Mouse (Mus musculus): ENCODE results near the gene Klf3. TPM values are rescaled to one million over a fixed set of nuclear protein-coding genes. Genes with fewer than 3 reads are reported as not detected.

Klf3 gene
- polyA plus RNA-seq, 2 experiments: 34.2 to 69.8 TPM

GRCm38 (mm10) chr5:64821964-64822363 lies 18.8 kb downstream of the Klf3 start:
- H3K4me2 ChIP-seq (ENCODE audit: low read depth): no peak overlapping the region
- TF ChIP-seq CTCF (IDR thresholded peaks at IDR 0.05; ENCODE audit: low read depth) (no peak), EP300 (IDR thresholded peaks at IDR 0.05; ENCODE audit: low read depth) (no peak)
- peaks cover 100% of the 10 kb centered on the region for H3K36me3 ChIP-seq (replicated peaks; ENCODE audit: control insufficient read depth, insufficient read depth, low read depth)
- ATAC-seq (ENCODE audit: insufficient read depth) (no peak), DNase-seq (ENCODE audit: low read depth in 3 of 3, low spot score in 3 of 3) (no peak)
- H3K27ac ChIP-seq: no peak overlapping the region
- peaks cover 2 to 8% of the 10 kb centered on the region in 2 experiments; a peak in 2 of 4 replicates for H3K4me1 ChIP-seq (replicated peaks; ENCODE audit: control insufficient read depth in 2 of 2, insufficient read depth in 2 of 2, low read length in 1 of 2)
- no peak overlapping the region for H3K9ac ChIP-seq (replicated peaks)
- H3K27me3 ChIP-seq (ENCODE audit: control insufficient read depth, insufficient read depth, low read length): no peaks in the 10 kb centered on the region
- 92% methylated on average over 24 of the region's 24 CpGs for WGBS (ENCODE audit: insufficient replicate concordance)
- no peak overlapping the region for H3K4me3 ChIP-seq (ENCODE audit: insufficient read depth in 1 of 2, low read depth in 2 of 2, low read length in 2 of 2)
- no peaks in the 10 kb centered on the region for H3K9me3 ChIP-seq (ENCODE audit: control insufficient read depth, low read length)

- Histone ChIP-seq H3K27ac (no peak overlapping the region), H3K9me3 (ENCODE audit: control insufficient read depth, low read length) (no peaks in the 10 kb centered on the region), H3K4me2 (ENCODE audit: low read depth) (no peak overlapping the region), H3K27me3 (ENCODE audit: control insufficient read depth, insufficient read depth, low read length) (no peaks in the 10 kb centered on the region), H3K4me1 (replicated peaks; ENCODE audit: control insufficient read depth in 2 of 2, insufficient read depth in 2 of 2, low read length in 1 of 2) (peaks cover 2 to 8% of the 10 kb centered on the region in 2 experiments; a peak in 2 of 4 replicates), H3K36me3 (replicated peaks; ENCODE audit: control insufficient read depth, insufficient read depth, low read depth) (peaks cover 100% of the 10 kb centered on the region), H3K4me3 (ENCODE audit: insufficient read depth in 1 of 2, low read depth in 2 of 2, low read length in 2 of 2) (no peak overlapping the region), H3K9ac (replicated peaks) (no peak overlapping the region)
- DNase-seq (ENCODE audit: low read depth in 3 of 3, low spot score in 3 of 3): no peak
- no peak for ATAC-seq (ENCODE audit: insufficient read depth)
- TF ChIP-seq CTCF (IDR thresholded peaks at IDR 0.05; ENCODE audit: low read depth): no peak
- no peak for TF ChIP-seq EP300 (IDR thresholded peaks at IDR 0.05; ENCODE audit: low read depth)
- 95% methylated on average over 11 of the region's 11 CpGs for WGBS (ENCODE audit: insufficient replicate concordance)
These were observed 20.2 kb downstream of the Klf3 start for GRCm38 (mm10) chr5:64823431-64823830.

GRCm38 (mm10) chr5:64824765-64825164 lies 21.6 kb downstream of the Klf3 start:
- Histone ChIP-seq H3K4me3 (ENCODE audit: insufficient read depth in 1 of 2, low read depth in 2 of 2, low read length in 2 of 2) (no peak overlapping the region), H3K9me3 (ENCODE audit: control insufficient read depth, low read length) (no peaks in the 10 kb centered on the region), H3K4me2 (ENCODE audit: low read depth) (no peak overlapping the region), H3K36me3 (replicated peaks; ENCODE audit: control insufficient read depth, insufficient read depth, low read depth) (peaks cover 100% of the 10 kb centered on the region), H3K27ac (no peak overlapping the region), H3K9ac (replicated peaks) (no peak overlapping the region), H3K27me3 (ENCODE audit: control insufficient read depth, insufficient read depth, low read length) (no peaks in the 10 kb centered on the region), H3K4me1 (replicated peaks; ENCODE audit: control insufficient read depth in 2 of 2, insufficient read depth in 2 of 2, low read length in 1 of 2) (peaks cover 2 to 7% of the 10 kb centered on the region in 2 experiments; a peak in 1 of 4 replicates)
- DNase-seq (ENCODE audit: low read depth in 3 of 3, low spot score in 3 of 3) (no peak), ATAC-seq (ENCODE audit: insufficient read depth) (no peak)
- TF ChIP-seq EP300 (IDR thresholded peaks at IDR 0.05; ENCODE audit: low read depth) (no peak), CTCF (IDR thresholded peaks at IDR 0.05; ENCODE audit: low read depth) (no peak)
- 89% methylated on average over 3 of the region's 3 CpGs for WGBS (ENCODE audit: insufficient replicate concordance)

- Histone ChIP-seq H3K27me3 (ENCODE audit: control insufficient read depth, insufficient read depth, low read length) (no peaks in the 10 kb centered on the region), H3K4me2 (ENCODE audit: low read depth) (no peak overlapping the region), H3K9me3 (ENCODE audit: control insufficient read depth, low read length) (no peaks in the 10 kb centered on the region), H3K9ac (replicated peaks) (no peak overlapping the region), H3K4me1 (replicated peaks; ENCODE audit: control insufficient read depth in 2 of 2, insufficient read depth in 2 of 2, low read length in 1 of 2) (peaks cover 2 to 7% of the 10 kb centered on the region in 2 experiments; a peak in 1 of 4 replicates), H3K27ac (no peak overlapping the region), H3K4me3 (ENCODE audit: insufficient read depth in 1 of 2, low read depth in 2 of 2, low read length in 2 of 2) (no peak overlapping the region), H3K36me3 (replicated peaks; ENCODE audit: control insufficient read depth, insufficient read depth, low read depth) (peaks cover 100% of the 10 kb centered on the region)
- ATAC-seq (ENCODE audit: insufficient read depth): no peak
- 84% methylated on average over 7 of the region's 7 CpGs for WGBS (ENCODE audit: insufficient replicate concordance)
- DNase-seq (ENCODE audit: low read depth in 3 of 3, low spot score in 3 of 3): no peak
- no peak for TF ChIP-seq CTCF (IDR thresholded peaks at IDR 0.05; ENCODE audit: low read depth)
- TF ChIP-seq EP300 (IDR thresholded peaks at IDR 0.05; ENCODE audit: low read depth): no peak
These were observed 22.3 kb downstream of the Klf3 start for GRCm38 (mm10) chr5:64825496-64825895.

GRCm38 (mm10) chr5:64827151-64827550 lies 24.0 kb downstream of the Klf3 start:
- Histone ChIP-seq H3K9me3 (ENCODE audit: control insufficient read depth, low read length) (no peaks in the 10 kb centered on the region), H3K4me3 (ENCODE audit: insufficient read depth in 1 of 2, low read depth in 2 of 2, low read length in 2 of 2) (no peak overlapping the region), H3K27me3 (ENCODE audit: control insufficient read depth, insufficient read depth, low read length) (no peaks in the 10 kb centered on the region), H3K36me3 (replicated peaks; ENCODE audit: control insufficient read depth, insufficient read depth, low read depth) (peaks cover 94% of the 10 kb centered on the region), H3K27ac (no peak overlapping the region), H3K9ac (replicated peaks) (no peak overlapping the region), H3K4me1 (replicated peaks; ENCODE audit: control insufficient read depth in 2 of 2, insufficient read depth in 2 of 2, low read length in 1 of 2) (0 out of 4 replicates have a peak, but pooled peaks cover 0 to 2% of the 10 kb centered on the region in 2 experiments), H3K4me2 (ENCODE audit: low read depth) (no peak overlapping the region)
- TF ChIP-seq EP300 (IDR thresholded peaks at IDR 0.05; ENCODE audit: low read depth) (no peak), CTCF (IDR thresholded peaks at IDR 0.05; ENCODE audit: low read depth) (no peak)
- DNase-seq (ENCODE audit: low read depth in 3 of 3, low spot score in 3 of 3) (no peak), ATAC-seq (ENCODE audit: insufficient read depth) (no peak)
- 91% methylated on average over 12 of the region's 12 CpGs for WGBS (ENCODE audit: insufficient replicate concordance)

All from liver, embryonic 14.5 days (tissue).